In the genomic region with DNA sequence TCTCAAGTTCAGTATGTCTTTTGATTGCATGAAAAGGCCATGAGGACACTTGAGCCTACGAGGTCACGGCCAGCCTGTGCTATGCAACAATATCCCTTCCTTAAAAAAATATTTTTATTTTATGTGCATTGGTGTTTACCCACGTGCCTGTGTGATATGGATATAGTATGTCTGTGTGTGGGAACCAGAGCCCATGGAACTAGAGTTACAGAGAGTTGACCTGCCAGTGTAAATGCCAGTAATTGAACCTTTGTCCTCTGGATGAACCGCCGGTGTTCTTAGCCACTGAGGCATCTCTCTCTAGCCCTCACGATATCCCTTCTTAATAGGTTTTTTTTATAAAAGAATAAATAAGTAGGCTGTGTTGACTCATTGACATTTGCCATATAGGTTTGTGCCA, we compare ENCODE assay signal across 15 mouse cellular contexts.
"Had no signal": no experiment of that assay in that cellular context is flagged by ENCODE, and none has a peak within 500 bp of the region (broad histone marks: within the 10 kb centered on the region; RNA-seq: fewer than 3 reads in every experiment).

No protein-coding gene starts in this region.

- H3K36me3 ChIP-seq: neural tube, embryonic 15.5 days; stomach, embryonic 15.5 days had no signal

- DNase-seq: retina, postnatal 1 day; right cerebral cortex, adult 18-20 months; right cerebral cortex, postnatal 14 days; right cerebral cortex, postnatal 25 days; right cerebral cortex, postnatal 4 days; spleen, adult 18-20 months; thymus, adult 18-20 months; thymus, adult 2 months; thymus, postnatal 14 days; thymus, postnatal 25 days; thymus, postnatal 36 days; thymus, postnatal 4 days had no signal

- H3K27me3 ChIP-seq: neural tube, embryonic 15.5 days; stomach, embryonic 15.5 days had no signal

- H3K9ac ChIP-seq: neural tube, embryonic 15.5 days; stomach, embryonic 15.5 days had no signal

- H3K9me3 ChIP-seq: neural tube, embryonic 15.5 days; stomach, embryonic 15.5 days had no signal

- H3K4me3 ChIP-seq: neural tube, embryonic 15.5 days; stomach, embryonic 15.5 days had no signal

- H3K4me2 ChIP-seq: neural tube, embryonic 15.5 days; stomach, embryonic 15.5 days had no signal

- H3K27ac ChIP-seq: neural tube, embryonic 15.5 days; stomach, embryonic 15.5 days; stomach, postnatal 0 days had no signal

- H3K4me1 ChIP-seq: stomach, embryonic 15.5 days had no signal
